Mouse (Mus musculus) regulatory T cell (primary cell): ENCODE results near the gene Gm20834.
"Not testable (repeated sequence)": the region's sequence is repeated elsewhere in the genome, so short reads cannot be mapped to it uniquely, and the experiment has no call there.

Experiments used
- in situ Hi-C: fragments of 300-600 bp; cut with MboI, MseI; formaldehyde crosslinking; loops from one replicate; pipeline ENCODE4 v1.15.1; 2025; ENCODE audit warnings: high pct_unique_total_duplicates

Gene Gm20834

DNA sequence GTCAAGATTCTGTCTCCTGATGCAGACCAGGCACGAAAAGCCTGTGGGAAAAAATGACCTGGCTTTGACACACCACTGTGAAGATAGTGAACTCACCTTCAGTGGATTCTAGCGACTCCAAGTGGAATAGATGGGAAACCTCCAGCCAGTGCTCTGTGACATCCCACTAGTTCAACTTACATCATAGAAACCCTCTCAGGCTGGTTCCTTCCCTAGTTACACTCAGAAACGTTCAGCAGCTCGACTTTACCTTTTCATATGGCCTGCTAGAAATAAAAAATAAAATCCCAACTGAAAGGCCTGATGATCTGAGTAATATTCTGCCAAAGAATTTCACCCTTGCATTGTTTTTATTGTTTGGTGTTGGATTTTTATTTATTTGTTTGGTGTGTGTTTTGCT is at the start of gene Gm20834:
Gm20834 (minus strand) TSS at position 101 of the 400 bp plus-strand sequence.
- in situ Hi-C loops, result not testable (repeated sequence)
